Mouse (Mus musculus) testis, adult 2 months (tissue): ENCODE results near the gene Kdm4a. TPM values are rescaled to one million over a fixed set of nuclear protein-coding genes. Genes with fewer than 3 reads are reported as not detected.

Source experiments
- H3K27ac ChIP-seq: fragments of 200-500 bp; 2 replicates; pipeline ENCODE4 v1.5.1; 2012; ENCODE audit warnings: low read depth, low read length; ENCODE audit not compliant: control insufficient read depth, insufficient read depth
- H3K27me3 ChIP-seq: fragments of 200-500 bp; 2 replicates; pipeline ENCODE4 v1.6.1; 2012; ENCODE audit warnings: mild to moderate bottlenecking, low read length, moderate library complexity; ENCODE audit not compliant: control insufficient read depth, insufficient read depth
- H3K36me3 ChIP-seq: fragments of 200-500 bp; 2 replicates; pipeline ENCODE4 v1.6.1; 2012; ENCODE audit warnings: mild to moderate bottlenecking, low read length; ENCODE audit not compliant: control insufficient read depth, insufficient read depth
- H3K4me1 ChIP-seq: fragments of 200-500 bp; 2 replicates; pipeline ENCODE4 v1.6.1; 2012; ENCODE audit warnings: low read length; ENCODE audit not compliant: control insufficient read depth, insufficient read depth
- H3K4me3 ChIP-seq: fragments of 200-500 bp; 2 replicates; pipeline ENCODE4 v1.5.1; 2012; ENCODE audit warnings: low read depth, mild to moderate bottlenecking, low read length, moderate library complexity, mixed read lengths; ENCODE audit not compliant: control insufficient read depth
- CTCF ChIP-seq: fragments of 200-500 bp; IDR thresholded peaks from 2 replicates; pipeline ENCODE4 v1.5.1; 2012; ENCODE audit warnings: low read depth, mild to moderate bottlenecking, inconsistent platforms, low read length, moderate library complexity; ENCODE audit not compliant: control insufficient read depth, insufficient read depth, insufficient replicate concordance
- POLR2A ChIP-seq: fragments of 200-500 bp; IDR thresholded peaks from 2 replicates; pipeline ENCODE4 v1.6.1; 2012; ENCODE audit warnings: low read depth, mild to moderate bottlenecking, inconsistent platforms, low read length, moderate library complexity; ENCODE audit not compliant: control insufficient read depth
- polyA plus RNA-seq: library from polyadenylated mRNA; depleted of rRNA; stranded (reverse); fragments of >200 nt; gene quantifications from 2 replicates; pipeline ENCODE4 v1.2.3, GENCODE M21; 2012

Kdm4a gene
- polyA plus RNA-seq, 1 experiment, result 14.2 TPM

DNA sequence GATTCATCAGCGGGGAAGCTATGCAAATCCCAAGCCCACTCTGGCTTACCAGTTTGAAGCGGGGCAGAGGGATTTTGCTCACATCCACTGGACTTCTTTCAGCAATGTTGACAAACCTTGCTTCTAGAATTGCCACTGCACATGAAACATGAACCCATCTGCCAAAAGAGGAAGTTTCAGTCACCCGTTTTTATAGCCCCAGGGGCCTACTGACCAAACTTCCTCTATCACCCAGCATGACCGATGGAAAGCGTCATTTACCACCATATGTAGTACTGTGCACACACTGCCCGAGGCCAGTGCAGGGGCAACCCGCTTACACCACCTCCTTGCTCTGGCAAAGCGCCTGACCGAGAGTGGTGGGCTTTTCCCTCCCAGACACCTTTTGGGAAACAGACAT lies 35.5 kb downstream of the Kdm4a start:
- no peak overlapping the region for H3K27ac ChIP-seq
- H3K4me1 ChIP-seq, result no peaks in the 10 kb centered on the region
- no peak overlapping the region for H3K4me3 ChIP-seq
- TF ChIP-seq CTCF, result no peak
- no peak for TF ChIP-seq POLR2A
- peaks cover 3% of the 10 kb centered on the region for H3K36me3 ChIP-seq
- no peaks in the 10 kb centered on the region for H3K27me3 ChIP-seq

DNA sequence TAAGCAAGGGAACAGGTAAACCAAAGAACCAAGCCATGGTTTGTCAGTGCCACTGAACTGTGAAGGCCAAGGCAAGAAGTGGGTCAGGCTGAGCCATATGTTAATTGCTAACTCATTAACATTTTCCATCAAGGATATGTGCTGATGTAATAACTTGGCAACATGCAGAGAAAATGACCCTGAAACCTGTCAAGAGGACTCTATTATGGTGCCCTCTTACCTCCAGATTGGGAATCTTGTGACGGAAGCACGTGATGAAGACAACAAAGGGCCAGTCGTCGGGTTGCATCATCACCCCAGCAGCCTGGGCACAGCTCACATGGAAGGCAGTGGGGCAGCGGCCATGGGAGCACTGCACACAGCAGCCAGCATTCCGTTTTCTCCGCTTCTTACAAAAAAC lies 36.2 kb downstream of the Kdm4a start:
- H3K4me1 ChIP-seq, result no peaks in the 10 kb centered on the region
- no peak overlapping the region for H3K27ac ChIP-seq
- peaks cover 3% of the 10 kb centered on the region for H3K36me3 ChIP-seq
- H3K27me3 ChIP-seq, result no peaks in the 10 kb centered on the region
- TF ChIP-seq POLR2A, result no peak
- TF ChIP-seq CTCF, result no peak
- H3K4me3 ChIP-seq, result no peak overlapping the region

DNA sequence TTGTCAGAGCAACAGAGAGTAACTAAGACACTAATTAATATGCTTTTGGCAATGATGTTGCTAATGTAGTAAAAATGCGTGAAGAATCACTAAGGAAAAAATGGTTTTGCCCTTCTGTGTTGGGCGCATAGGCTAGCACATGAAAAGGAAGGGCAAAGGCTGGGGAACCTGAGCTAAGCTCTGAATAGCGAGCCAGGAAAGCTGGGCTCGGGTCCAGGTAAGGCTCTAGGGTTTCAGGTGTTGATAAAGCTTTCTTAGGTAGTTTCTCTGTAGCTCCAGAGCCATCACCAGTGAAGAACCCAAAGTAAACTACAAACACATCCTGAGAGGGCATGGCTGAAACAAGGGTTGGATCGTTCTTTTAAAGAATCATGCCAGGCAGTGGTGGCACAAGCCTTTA lies 38.3 kb downstream of the Kdm4a start:
- Histone ChIP-seq H3K27ac (no peak overlapping the region), H3K27me3 (no peaks in the 10 kb centered on the region), H3K4me1 (no peaks in the 10 kb centered on the region), H3K36me3 (peaks cover 3% of the 10 kb centered on the region), H3K4me3 (no peak overlapping the region)
- TF ChIP-seq POLR2A (no peak), CTCF (no peak)

DNA sequence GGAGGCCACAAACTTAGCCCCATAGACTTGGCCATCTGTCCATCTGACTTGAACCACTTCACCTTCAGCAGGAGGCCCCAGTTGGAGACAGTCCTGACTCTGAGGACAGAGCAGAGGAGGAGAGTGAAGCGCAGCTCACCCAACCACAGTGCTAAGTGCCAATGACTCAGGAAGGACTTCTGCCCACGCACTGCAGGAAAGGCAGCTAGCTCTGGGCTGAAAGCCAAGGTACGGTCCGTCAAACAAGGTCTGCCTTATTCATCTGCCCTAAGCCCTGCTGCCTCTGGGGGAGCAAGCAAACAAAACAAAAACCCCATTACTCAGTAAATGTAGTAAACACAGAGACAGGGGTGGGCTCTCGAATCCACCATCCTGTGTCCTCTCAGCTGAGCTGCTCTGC lies 41.0 kb downstream of the Kdm4a start:
- TF ChIP-seq POLR2A, result no peak
- 0 out of 2 replicates have a peak, but pooled peaks have one; percentile 25 for TF ChIP-seq CTCF
- peaks cover 3% of the 10 kb centered on the region for H3K36me3 ChIP-seq
- no peaks in the 10 kb centered on the region for H3K27me3 ChIP-seq

DNA sequence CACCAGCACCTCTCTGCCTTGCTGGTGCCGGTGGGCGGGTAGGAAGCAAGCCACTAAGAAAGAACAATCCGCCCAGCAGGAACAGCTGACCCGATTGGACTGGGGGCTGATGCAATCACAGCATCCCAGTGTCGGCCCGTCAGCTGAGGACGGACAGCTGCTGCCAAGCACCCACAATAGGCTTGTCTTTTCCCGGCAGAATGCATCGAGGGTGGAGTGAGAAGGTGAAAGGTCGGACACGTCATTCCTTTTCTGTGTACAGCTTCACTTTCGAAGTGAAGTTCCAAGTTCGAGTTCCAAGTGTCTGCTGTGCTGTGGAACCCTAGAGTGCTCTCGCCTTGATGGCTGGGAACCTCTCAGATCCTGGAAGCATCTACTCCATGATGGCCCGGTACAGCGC lies 42.0 kb downstream of the Kdm4a start:
- Histone ChIP-seq H3K4me1 (peaks cover 8% of the 10 kb centered on the region), H3K27ac (no peak overlapping the region), H3K4me3 (no peak overlapping the region), H3K36me3 (peaks cover 3% of the 10 kb centered on the region), H3K27me3 (no peaks in the 10 kb centered on the region)
- TF ChIP-seq CTCF (no peak), POLR2A (no peak)

More for the DNA sequence above, 41.0 kb downstream of the Kdm4a start:
- peaks cover 8% of the 10 kb centered on the region for H3K4me1 ChIP-seq
- H3K4me3 ChIP-seq, result no peak overlapping the region
- H3K27ac ChIP-seq, result no peak overlapping the region

DNA sequence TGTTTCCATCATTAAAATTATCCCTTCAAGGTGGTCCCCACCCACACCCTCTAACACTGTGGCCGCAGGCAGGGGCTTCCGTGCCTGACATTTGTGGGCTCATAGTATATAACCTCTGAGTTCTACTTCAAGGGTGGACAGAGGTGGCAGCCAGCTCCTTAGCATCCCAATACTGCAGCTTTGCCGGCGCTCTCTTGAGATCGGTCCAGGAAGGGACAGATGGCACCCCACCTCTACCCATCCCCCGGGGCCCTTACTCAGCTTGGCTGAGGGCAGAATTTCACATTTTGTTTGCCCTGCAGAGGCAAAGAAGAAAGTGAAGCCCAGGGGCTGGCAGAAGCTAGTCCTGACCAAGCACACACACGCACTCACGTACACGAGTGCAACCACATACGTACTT lies 42.5 kb downstream of the Kdm4a start:
- Histone ChIP-seq H3K36me3 (peaks cover 2% of the 10 kb centered on the region), H3K4me1 (peaks cover 8% of the 10 kb centered on the region), H3K4me3 (no peak overlapping the region), H3K27ac (no peak overlapping the region), H3K27me3 (no peaks in the 10 kb centered on the region)
- TF ChIP-seq POLR2A (no peak), CTCF (no peak)

DNA sequence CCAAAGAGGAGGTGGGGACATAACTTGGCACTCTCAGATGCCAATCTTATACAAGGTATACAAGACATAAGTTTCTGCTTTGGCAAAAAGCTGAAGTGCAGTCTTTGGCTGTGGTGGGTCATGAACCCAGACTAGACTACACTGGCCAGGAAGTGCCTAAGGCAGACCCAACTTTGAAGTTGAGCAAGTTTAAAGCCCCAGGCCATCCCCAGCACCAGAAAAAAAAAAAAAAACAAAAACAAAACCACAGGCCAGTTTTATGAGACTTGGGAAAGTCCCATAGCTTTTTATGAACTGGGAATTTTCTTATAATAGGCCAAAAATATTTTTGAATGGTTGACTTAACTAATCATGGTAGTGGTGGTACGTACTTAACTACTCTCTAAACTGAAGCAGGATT lies 44.4 kb downstream of the Kdm4a start:
- Histone ChIP-seq H3K4me3 (peak overlapping the region; percentile 89; the same call in 1 of the 2 replicates), H3K27ac (no peak overlapping the region), H3K27me3 (no peaks in the 10 kb centered on the region), H3K4me1 (peaks cover 8% of the 10 kb centered on the region), H3K36me3 (peaks cover 1% of the 10 kb centered on the region)
- no peak for TF ChIP-seq CTCF
- TF ChIP-seq POLR2A, result no peak
